Mouse (Mus musculus) left cerebral cortex, postnatal 36 days (tissue): Measurements from ENCODE around the gene Insr. TPM values are rescaled to one million over a fixed set of nuclear protein-coding genes. Genes with fewer than 3 reads are reported as not detected.
"Not testable (repeated sequence)": the region's sequence is repeated elsewhere in the genome, so short reads cannot be mapped to it uniquely, and the experiment has no call there.

Experiments used
- DNase-seq, 2 experiments: peaks; one replicate each; pipeline ENCODE4 v3.0.0; 2021 to 2022; ENCODE audit warnings: low spot score in 2 of 2, mixed read lengths in 1 of 2
- intact Hi-C: fragments of 180-260 bp; cut with DNase I; formaldehyde crosslinking; loops from one replicate; pipeline ENCODE4 v1.15.1; 2025
- total RNA-seq, 2 experiments: library from RNA; stranded (reverse); gene quantifications; 2 replicates each; pipeline ENCODE4 v1.2.3; 2021

Gene Insr
- 10 to 100 TPM; 44.5 to 58.4 TPM for total RNA-seq

- intact Hi-C loops: loop anchor here (2.0 to 10.0 kb wide), 3 partner anchors 58 to 236 kb away; partner anchors contain the start of gene Pnpla6
- peak; percentile 91 to 93 for DNase-seq
Measured at GRCm38 (mm10) chr8:3278934-3279720, at the start of gene Insr. Gene Insr (minus strand): TSS chr8:3279617.

- DNase-seq: no peak
- intact Hi-C loops: no loop called here
Measured at GRCm38 (mm10) chr8:3327538-3328245, 48.3 kb upstream of the Insr start.

- intact Hi-C loops: no loop called here
- DNase-seq: no peak
Measured at GRCm38 (mm10) chr8:3327056-3327455, 47.6 kb upstream of the Insr start.

GRCm38 (mm10) chr8:3324253-3324652, 44.8 kb upstream of the Insr start:
- intact Hi-C loops: no loop called here
- no peak for DNase-seq

- DNase-seq, intact Hi-C loops: not testable (repeated sequence)
Measured at GRCm38 (mm10) chr8:3319267-3319666, 39.9 kb upstream of the Insr start.

GRCm38 (mm10) chr8:3316585-3316984, 37.2 kb upstream of the Insr start:
- intact Hi-C loops: no loop called here
- no peak for DNase-seq

- intact Hi-C loops: no loop called here
- DNase-seq: no peak
Measured at GRCm38 (mm10) chr8:3314345-3314744, 34.9 kb upstream of the Insr start.

- no peak for DNase-seq
- intact Hi-C loops: no loop called here
Measured at GRCm38 (mm10) chr8:3313843-3314242, 34.4 kb upstream of the Insr start.

- intact Hi-C loops, DNase-seq: not testable (repeated sequence)
Measured at GRCm38 (mm10) chr8:3313417-3313816, 34.0 kb upstream of the Insr start.

GRCm38 (mm10) chr8:3311482-3311881, 32.1 kb upstream of the Insr start:
- DNase-seq: no peak
- intact Hi-C loops: no loop called here

- intact Hi-C loops: no loop called here
- no peak for DNase-seq
Measured at GRCm38 (mm10) chr8:3309636-3310035, 30.2 kb upstream of the Insr start.

- intact Hi-C loops, DNase-seq: not testable (repeated sequence)
Measured at GRCm38 (mm10) chr8:3308205-3308800, 28.9 kb upstream of the Insr start.

- intact Hi-C loops: no loop called here
- DNase-seq: no peak
Measured at GRCm38 (mm10) chr8:3302131-3302530, 22.7 kb upstream of the Insr start.

- intact Hi-C loops: no loop called here
- no peak for DNase-seq
Measured at GRCm38 (mm10) chr8:3299322-3299721, 19.9 kb upstream of the Insr start.

- no peak for DNase-seq
- intact Hi-C loops: no loop called here
Measured at GRCm38 (mm10) chr8:3285824-3286223, 6.4 kb upstream of the Insr start.

- DNase-seq: no peak
- intact Hi-C loops: no loop called here
Measured at GRCm38 (mm10) chr8:3284656-3285055, 5.2 kb upstream of the Insr start.

- intact Hi-C loops: no loop called here
Measured at GRCm38 (mm10) chr8:3281296-3281695, 1.9 kb upstream of the Insr start.

GRCm38 (mm10) chr8:3280266-3280910, 971 bp upstream of the Insr start:
- peak; percentile 29 to 33 for DNase-seq
- intact Hi-C loops: no loop called here

More at GRCm38 (mm10) chr8:3281296-3281695, 1.9 kb upstream of the Insr start:
- DNase-seq: no peak

- intact Hi-C loops: loop anchor here (2.0 to 10.0 kb wide), 3 partner anchors 59 to 235 kb away; partner anchors contain the start of gene Pnpla6
- DNase-seq: peak in 1 of 2 experiments; percentile 13
Measured at GRCm38 (mm10) chr8:3279721-3280077, 282 bp upstream of the Insr start.
